Mouse (Mus musculus): ENCODE results near the gene Cd79a. TPM values are rescaled to one million over a fixed set of nuclear protein-coding genes. Genes with fewer than 3 reads are reported as not detected.

Cd79a gene
- polyA plus RNA-seq, 1 experiment from 2014 or later: 0.40 TPM

DNA sequence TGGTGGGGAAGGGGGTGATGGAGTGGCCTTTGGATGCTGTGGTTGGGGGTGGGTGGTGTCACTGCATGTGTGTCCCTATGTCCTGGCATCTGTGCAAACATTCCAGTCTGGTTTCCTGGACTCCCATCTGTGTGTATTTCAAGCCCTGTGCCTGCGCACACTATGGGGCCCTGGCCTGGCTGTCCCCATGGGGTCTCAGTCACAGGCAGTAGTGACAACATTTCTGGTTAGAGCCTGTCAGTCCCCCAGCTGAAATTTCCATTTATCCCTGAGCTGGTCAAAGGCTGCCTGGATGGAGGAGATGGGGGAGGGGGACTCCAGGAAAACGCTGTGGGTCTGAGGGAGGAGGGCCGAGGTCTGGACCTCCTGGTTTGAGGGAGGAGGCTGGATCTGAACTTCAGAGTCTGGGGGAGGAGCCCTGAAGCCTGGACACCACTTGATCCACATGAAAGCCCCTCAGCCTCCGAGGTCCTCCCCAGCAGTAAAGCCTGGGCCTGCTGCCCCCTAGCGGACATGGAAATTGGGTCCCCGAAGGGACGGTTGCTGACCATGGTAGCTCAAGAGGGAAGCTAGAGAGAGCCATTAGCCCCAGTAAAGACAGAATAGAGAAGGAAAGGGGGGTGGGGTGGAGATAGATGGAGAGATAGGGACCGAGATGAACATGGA lies 52.9 kb downstream of the Cd79a start:
- 2% methylated on average over 8 of the region's 8 CpGs for WGBS
- Histone ChIP-seq H3K4me3 (no peak overlapping the region), H3K4me1 (peaks cover 20% of the 10 kb centered on the region), H3K27me3 (ENCODE audit: insufficient read depth, poor library complexity, severe bottlenecking) (peaks cover 100% of the 10 kb centered on the region), H3K27ac (no peak overlapping the region), H3K36me3 (no peaks in the 10 kb centered on the region), H3K9me3 (no peaks in the 10 kb centered on the region)
- peak; percentile 87 for DNase-seq (ENCODE audit: low spot score)

Other genes with a start within 250 kb of the Cd79a start
- not detected in 2 replicates for gene Tex101, start 220.7 kb upstream of the Cd79a start, polyA plus RNA-seq (2016; fragmentation: Nextera tagmentation; extraction: Ambion mirVana)
- gene BC049730, start 188.1 kb upstream of the Cd79a start, polyA plus RNA-seq (2016; fragmentation: Nextera tagmentation; extraction: Ambion mirVana): not detected in 2 replicates
- gene Gm4763, start 170.5 kb upstream of the Cd79a start, polyA plus RNA-seq (2016; fragmentation: Nextera tagmentation; extraction: Ambion mirVana): not detected in 2 replicates
- not detected in 2 replicates for gene Cd177, start 137.1 kb upstream of the Cd79a start, polyA plus RNA-seq (2016; fragmentation: Nextera tagmentation; extraction: Ambion mirVana)
- gene Ceacam10, start 120.2 kb upstream of the Cd79a start, polyA plus RNA-seq (2016; fragmentation: Nextera tagmentation; extraction: Ambion mirVana): not detected in 2 replicates
- gene Gm9844, start 35.2 kb upstream of the Cd79a start, polyA plus RNA-seq (2016; fragmentation: Nextera tagmentation; extraction: Ambion mirVana): 10.0 and 15.0 TPM in 2 replicates
- gene Lypd4, start 27.4 kb upstream of the Cd79a start, polyA plus RNA-seq (2016; fragmentation: Nextera tagmentation; extraction: Ambion mirVana): not detected in 2 replicates
- gene Dmrtc2, start 27.3 kb upstream of the Cd79a start, polyA plus RNA-seq (2016; fragmentation: Nextera tagmentation; extraction: Ambion mirVana): not detected in 2 replicates
- gene Rps19, start 13.0 kb upstream of the Cd79a start, polyA plus RNA-seq (2016; fragmentation: Nextera tagmentation; extraction: Ambion mirVana): 1,532 and 1,854 TPM in 2 replicates
- 83.4 and 87.5 TPM in 2 replicates for gene Arhgef1, start 5.5 kb downstream of the Cd79a start, polyA plus RNA-seq (2016; fragmentation: Nextera tagmentation; extraction: Ambion mirVana)
- gene Gm4881, start 47.1 kb downstream of the Cd79a start, polyA plus RNA-seq (2016; fragmentation: Nextera tagmentation; extraction: Ambion mirVana): not detected in 2 replicates
- gene Rabac1, start 75.4 kb downstream of the Cd79a start, polyA plus RNA-seq (2016; fragmentation: Nextera tagmentation; extraction: Ambion mirVana): 114 and 151 TPM in 2 replicates
- 2.2 and 3.5 TPM in 2 replicates for gene Atp1a3, start 108.6 kb downstream of the Cd79a start, polyA plus RNA-seq (2016; fragmentation: Nextera tagmentation; extraction: Ambion mirVana)
- 4.7 and 6.6 TPM in 2 replicates for gene Grik5, start 175.0 kb downstream of the Cd79a start, polyA plus RNA-seq (2016; fragmentation: Nextera tagmentation; extraction: Ambion mirVana)
- 25.0 and 30.2 TPM in 2 replicates for gene Zfp574, start 175.2 kb downstream of the Cd79a start, polyA plus RNA-seq (2016; fragmentation: Nextera tagmentation; extraction: Ambion mirVana)

Measured in heart, embryonic 10.5 days (tissue).